Mouse (Mus musculus) embryonic facial prominence, embryonic 10.5 days (tissue): ENCODE results near the gene Tmem151a. TPM values are rescaled to one million over a fixed set of nuclear protein-coding genes. Genes with fewer than 3 reads are reported as not detected.
"Not testable (repeated sequence)": the region's sequence is repeated elsewhere in the genome, so short reads cannot be mapped to it uniquely, and the experiment has no call there.

Experiments used
- DNase-seq: peaks from one replicate; pipeline ENCODE4 v3.0.0-alpha.2; 2017; ENCODE audit warnings: low spot score
- H3K27ac ChIP-seq: fragments of 300-500 bp; sonication (generic); replicated peaks from 2 replicates; pipeline ENCODE4 v1.5.1; 2016; ENCODE audit warnings: mild to moderate bottlenecking
- H3K27me3 ChIP-seq: fragments of 300-500 bp; sonication (generic); replicated peaks from 2 replicates; pipeline ENCODE4 v1.6.1; 2016; ENCODE audit warnings: low read depth, mild to moderate bottlenecking; ENCODE audit not compliant: poor library complexity, severe bottlenecking
- H3K36me3 ChIP-seq: fragments of 300-500 bp; sonication (generic); replicated peaks from 2 replicates; pipeline ENCODE4 v1.6.1; 2016; ENCODE audit warnings: mild to moderate bottlenecking, moderate library complexity
- H3K4me1 ChIP-seq: fragments of 300-500 bp; sonication (generic); 2 replicates; pipeline ENCODE4 v1.6.1; 2016
- H3K4me3 ChIP-seq: fragments of 300-500 bp; sonication (generic); 2 replicates; pipeline ENCODE4 v1.5.1; 2016; ENCODE audit warnings: mild to moderate bottlenecking, moderate library complexity
- H3K9me3 ChIP-seq: fragments of 300-500 bp; sonication (generic); 2 replicates; pipeline ENCODE4 v1.6.1; 2016; ENCODE audit warnings: mild to moderate bottlenecking
- WGBS: fragments of 180-500 bp; shearing (Covaris S2); methylation state at CpG from one replicate; pipeline ENCODE4 v1.1.7; 2016; 5-methylcytosine and 5-hydroxymethylcytosine counted together
- polyA plus RNA-seq: library from polyadenylated mRNA; unstranded; fragments of >200 nt; fragmentation: Nextera tagmentation; extraction: Ambion mirVana; gene quantifications from 2 replicates; pipeline ENCODE4 v1.2.1, GENCODE M21; 2016

Gene Tmem151a
- polyA plus RNA-seq, 1 experiment from 2014 or later = 1.4 TPM

- Histone ChIP-seq H3K36me3 (peaks cover 34% of the 10 kb centered on the region), H3K4me3 (peak within 1 kb of the TSS; percentile 90), H3K4me1 (peaks cover 31% of the 10 kb centered on the region), H3K9me3 (no peaks in the 10 kb centered on the region), H3K27ac (peak within 1 kb of the TSS; percentile 84), H3K27me3 (peaks cover 35% of the 10 kb centered on the region)
- peak; percentile 95 for DNase-seq
- WGBS = under 1% methylated on average over 58 of the region's 58 CpGs
These were observed 2.8 kb upstream of the Tmem151a start, which contains the start of gene Yif1a for GRCm38 (mm10) chr19:5087884-5088728. TSS of gene Yif1a (plus strand) at chr19:5088538.

DNA sequence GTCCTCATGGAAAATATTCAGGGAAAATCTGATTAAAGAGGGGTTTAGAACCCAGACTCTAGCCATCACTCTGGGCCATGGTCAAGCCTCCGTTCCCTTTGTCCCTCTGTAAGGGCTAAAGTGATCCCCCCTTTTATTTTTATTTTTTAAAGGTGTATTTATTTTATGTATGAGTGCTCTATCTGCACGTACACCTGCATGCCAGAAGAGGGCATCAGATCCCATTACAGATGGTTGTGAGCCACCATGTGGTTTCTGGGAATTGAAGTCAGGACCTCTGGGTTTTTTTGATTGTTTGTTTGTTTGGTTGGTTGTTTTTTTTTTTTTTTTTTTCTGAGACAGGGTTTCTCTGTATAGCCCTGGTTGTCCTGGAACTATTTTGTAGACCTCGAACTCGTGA is 1.2 kb upstream of the Tmem151a start:
- peaks cover 51% of the 10 kb centered on the region for H3K27me3 ChIP-seq
- 54% methylated on average over 4 of the region's 4 CpGs for WGBS
- H3K4me3 ChIP-seq, DNase-seq, H3K27ac ChIP-seq, H3K9me3 ChIP-seq: not testable (repeated sequence)
- H3K4me1 ChIP-seq = peaks cover 34% of the 10 kb centered on the region
- H3K36me3 ChIP-seq = peaks cover 19% of the 10 kb centered on the region

DNA sequence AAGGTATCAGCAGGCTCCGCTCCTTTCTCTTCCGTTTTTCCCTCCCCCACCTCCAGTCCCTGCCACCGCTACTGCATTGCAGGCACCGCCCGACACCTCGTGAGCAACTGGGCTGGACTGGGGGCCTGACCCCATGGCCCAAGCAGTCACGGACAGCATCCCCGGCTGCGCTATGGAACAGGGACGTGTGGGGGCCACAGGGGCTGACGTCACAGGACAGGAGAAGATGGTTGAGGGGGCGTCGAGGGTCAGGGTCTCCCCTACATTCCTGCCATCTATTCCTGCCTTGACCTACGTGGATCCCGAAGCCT is 542 bp downstream of the Tmem151a start:
- H3K4me1 ChIP-seq = peaks cover 34% of the 10 kb centered on the region
- peaks cover 1% of the 10 kb centered on the region for H3K36me3 ChIP-seq
- 5% methylated on average over 15 of the region's 15 CpGs for WGBS
- H3K4me3 ChIP-seq = peak overlapping the region; percentile 58
- DNase-seq = no peak
- peaks cover 68% of the 10 kb centered on the region for H3K27me3 ChIP-seq
- no peaks in the 10 kb centered on the region for H3K9me3 ChIP-seq
- H3K27ac ChIP-seq = no peak overlapping the region

DNA sequence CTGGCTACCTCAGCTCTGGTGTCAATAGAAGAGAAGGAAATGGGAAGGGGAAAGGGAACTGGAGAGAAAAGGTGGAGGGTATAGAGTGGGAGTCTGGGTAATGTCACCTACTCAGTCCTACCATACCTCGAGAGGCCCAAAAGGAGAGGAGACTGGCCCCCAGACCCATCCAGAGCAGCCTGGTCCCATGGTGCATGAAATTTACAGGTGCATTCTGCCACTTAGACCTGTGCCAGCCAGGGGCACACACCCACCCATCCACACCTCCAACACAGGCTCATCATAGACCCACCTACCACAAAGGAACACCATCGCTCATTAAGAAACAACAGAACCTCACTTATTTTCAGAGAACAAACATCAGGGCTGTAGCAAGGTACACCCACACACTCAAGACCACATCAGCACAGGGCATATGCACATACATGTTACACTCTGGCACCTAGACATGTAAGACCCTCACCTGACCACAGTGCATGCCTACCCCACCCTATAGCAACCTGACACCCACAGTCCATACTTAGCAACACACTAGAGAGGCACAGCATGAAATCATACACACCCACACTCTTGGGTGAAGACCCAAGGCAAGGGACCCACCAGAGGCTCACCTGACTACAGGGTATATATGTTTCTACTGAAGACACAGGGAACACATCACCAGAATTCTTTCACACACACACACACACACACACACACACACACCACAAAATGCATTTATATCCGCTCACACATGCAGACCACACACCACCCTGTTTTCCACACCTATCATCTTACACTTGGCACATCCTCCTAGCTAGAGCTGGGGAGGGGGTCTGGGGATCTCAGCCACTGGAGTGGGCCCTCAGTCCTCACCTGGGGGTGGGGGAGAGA is 1.1 kb downstream of the Tmem151a start:
- peak overlapping the region; percentile 58; the same call in 1 of the 2 replicates for H3K4me3 ChIP-seq
- peaks cover 73% of the 10 kb centered on the region for H3K27me3 ChIP-seq
- H3K9me3 ChIP-seq = no peaks in the 10 kb centered on the region
- H3K27ac ChIP-seq = no peak overlapping the region
- 73% methylated on average over 3 of the region's 3 CpGs for WGBS
- no peaks in the 10 kb centered on the region for H3K36me3 ChIP-seq
- H3K4me1 ChIP-seq = peaks cover 29% of the 10 kb centered on the region
- DNase-seq = no peak

GRCm38 (mm10) chr19:5082596-5082995 is 2.7 kb downstream of the Tmem151a start:
- H3K36me3 ChIP-seq = no peaks in the 10 kb centered on the region
- no peak overlapping the region for H3K4me3 ChIP-seq
- peaks cover 20% of the 10 kb centered on the region for H3K4me1 ChIP-seq
- H3K27ac ChIP-seq = no peak overlapping the region
- H3K27me3 ChIP-seq = peaks cover 73% of the 10 kb centered on the region
- no peak for DNase-seq
- 72% methylated on average over 24 of the region's 24 CpGs for WGBS
- no peaks in the 10 kb centered on the region for H3K9me3 ChIP-seq

GRCm38 (mm10) chr19:5082005-5082404 is 3.3 kb downstream of the Tmem151a start:
- no peak overlapping the region for H3K4me3 ChIP-seq
- H3K9me3 ChIP-seq = no peaks in the 10 kb centered on the region
- H3K4me1 ChIP-seq = peaks cover 15% of the 10 kb centered on the region
- H3K27ac ChIP-seq = no peak overlapping the region
- peaks cover 73% of the 10 kb centered on the region for H3K27me3 ChIP-seq
- no peak for DNase-seq
- 71% methylated on average over 18 of the region's 18 CpGs for WGBS
- no peaks in the 10 kb centered on the region for H3K36me3 ChIP-seq

GRCm38 (mm10) chr19:5079279-5079678 is 6.1 kb downstream of the Tmem151a start:
- H3K27me3 ChIP-seq = peaks cover 57% of the 10 kb centered on the region
- no peak overlapping the region for H3K4me3 ChIP-seq
- 0 out of 2 replicates have a peak, but pooled peaks cover 3% of the 10 kb centered on the region for H3K4me1 ChIP-seq
- DNase-seq = no peak
- 91% methylated on average over 1 of the region's 1 CpGs for WGBS
- H3K36me3 ChIP-seq = no peaks in the 10 kb centered on the region
- H3K27ac ChIP-seq = no peak overlapping the region
- no peaks in the 10 kb centered on the region for H3K9me3 ChIP-seq

DNA sequence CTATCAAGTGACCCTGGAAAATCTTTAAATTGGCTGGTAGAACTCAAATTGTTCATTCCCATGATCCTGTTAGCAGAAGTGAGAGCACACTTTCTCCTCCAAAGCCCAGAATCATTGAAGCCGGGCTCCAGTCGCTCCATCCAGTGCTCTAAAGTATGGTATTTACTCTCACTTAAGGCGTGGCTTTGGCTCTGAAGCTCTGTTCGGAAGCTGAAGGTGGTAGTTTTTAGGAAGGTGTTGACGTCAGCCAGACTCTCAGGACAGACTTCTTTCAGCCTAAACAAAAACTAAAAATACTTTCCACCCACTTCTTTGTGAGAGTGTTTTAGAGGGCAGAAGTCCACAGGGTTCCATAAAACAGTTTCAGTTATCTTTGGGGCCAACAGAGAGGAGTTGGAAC is 11.8 kb downstream of the Tmem151a start:
- Histone ChIP-seq H3K4me1 (peaks cover 48% of the 10 kb centered on the region), H3K27ac (no peak overlapping the region), H3K4me3 (0 out of 2 replicates have a peak overlapping the region, but pooled peaks have one; percentile 69), H3K36me3 (no peaks in the 10 kb centered on the region), H3K27me3 (peaks cover 38% of the 10 kb centered on the region), H3K9me3 (no peaks in the 10 kb centered on the region)
- no peak for DNase-seq
- WGBS = 44% methylated on average over 5 of the region's 5 CpGs

DNA sequence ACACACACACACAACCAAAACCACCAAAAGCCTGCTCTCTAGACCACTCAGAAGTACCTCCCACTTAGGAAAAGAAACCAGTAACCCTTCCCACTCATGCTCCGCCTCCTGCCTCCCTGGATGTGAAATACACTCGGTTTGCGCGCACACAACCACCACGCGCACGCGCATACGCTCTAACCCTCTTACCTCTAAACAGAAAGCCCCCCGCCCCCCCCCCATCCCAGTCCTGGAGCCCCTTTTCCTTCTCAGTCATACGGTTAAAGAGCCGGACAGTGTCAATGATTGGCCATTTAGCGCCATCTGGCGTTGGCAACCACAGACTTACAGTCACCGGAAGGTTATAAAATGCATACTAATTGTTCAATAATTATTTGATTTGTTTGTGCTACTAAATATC is 12.3 kb downstream of the Tmem151a start:
- Histone ChIP-seq H3K4me3 (peak overlapping the region; percentile 69), H3K27ac (peak overlapping the region; percentile 93), H3K4me1 (peaks cover 53% of the 10 kb centered on the region), H3K27me3 (peaks cover 43% of the 10 kb centered on the region), H3K36me3 (no peaks in the 10 kb centered on the region), H3K9me3 (no peaks in the 10 kb centered on the region)
- peak; percentile 94 for DNase-seq
- 1% methylated on average over 15 of the region's 15 CpGs for WGBS

- Histone ChIP-seq H3K9me3 (no peaks in the 10 kb centered on the region), H3K27me3 (peaks cover 49% of the 10 kb centered on the region), H3K27ac (peak overlapping the region; percentile 93), H3K4me3 (peak overlapping the region; percentile 69), H3K4me1 (peaks cover 58% of the 10 kb centered on the region), H3K36me3 (no peaks in the 10 kb centered on the region)
- peak; percentile 62 for DNase-seq
- 1% methylated on average over 20 of the region's 20 CpGs for WGBS
These were observed 12.8 kb downstream of the Tmem151a start for GRCm38 (mm10) chr19:5072389-5073019.

DNA sequence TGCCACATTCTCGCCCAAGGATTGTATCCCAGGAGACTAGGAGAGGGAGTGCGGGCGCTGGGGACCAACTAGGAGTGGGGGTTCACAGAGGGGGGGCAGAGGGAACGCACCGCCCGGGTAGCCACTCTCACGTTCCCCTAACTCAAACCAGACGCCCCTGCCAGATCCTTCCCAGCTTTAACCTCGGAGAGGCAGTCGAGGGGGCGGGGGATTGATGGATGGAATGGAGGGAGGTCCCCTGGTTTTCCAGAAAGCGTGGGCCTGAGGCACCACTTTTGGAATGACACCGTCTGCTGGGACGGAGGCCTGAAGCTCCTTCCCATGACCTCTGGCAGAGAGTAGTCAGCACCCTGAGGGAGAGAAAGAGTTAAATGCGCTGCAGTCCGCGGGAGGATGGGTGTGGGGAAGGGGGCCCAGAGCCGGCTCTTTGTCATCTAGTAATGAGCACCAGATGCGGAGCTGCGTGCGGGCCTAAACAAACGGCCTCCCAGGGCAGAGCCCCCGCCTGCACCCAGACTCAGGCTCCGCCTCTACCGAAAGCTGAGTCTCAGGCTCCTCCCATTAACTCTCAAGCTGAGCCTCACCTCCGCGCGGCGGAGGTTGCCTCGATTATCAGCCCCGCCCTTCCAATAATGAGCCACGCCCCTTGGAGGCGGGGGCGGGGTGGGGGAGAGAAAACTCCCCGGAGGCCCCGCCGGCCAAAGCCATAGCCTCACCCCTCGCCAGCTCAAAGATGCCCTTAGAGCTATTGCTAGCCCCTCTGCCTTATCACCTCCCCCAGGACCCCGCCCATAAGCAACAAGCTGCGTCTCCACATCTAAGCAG is 13.6 kb downstream of the Tmem151a start:
- Histone ChIP-seq H3K36me3 (no peaks in the 10 kb centered on the region), H3K4me1 (peaks cover 66% of the 10 kb centered on the region), H3K9me3 (no peaks in the 10 kb centered on the region), H3K27ac (peak overlapping the region; percentile 93), H3K4me3 (peak overlapping the region; percentile 69), H3K27me3 (peaks cover 56% of the 10 kb centered on the region)
- WGBS = under 1% methylated on average over 40 of the region's 40 CpGs
- DNase-seq = peak; percentile 97
